Mouse (Mus musculus): ENCODE data around the gene Cd109.

- no peak for TF ChIP-seq CTCF (IDR thresholded peaks at IDR 0.05 in 2 of 3, conservative IDR thresholded peaks at IDR 0.05 in 1 of 3; ENCODE audit: control insufficient read depth in 1 of 3, insufficient read depth in 1 of 3, low read depth in 2 of 3, low read length in 3 of 3, poor library complexity in 1 of 3, severe bottlenecking in 1 of 3)
- TF ChIP-seq ETS1 (IDR thresholded peaks at IDR 0.05; ENCODE audit: low read depth, low read length) = no peak
These were observed at the start of gene Cd109 for GRCm38 (mm10) chr9:78615401-78616021.
